Mouse (Mus musculus) CD8-positive naive resting alpha-beta T cell, adult 57 days (primary cell): ENCODE measurements around the gene Wwc1. TPM values are rescaled to one million over a fixed set of nuclear protein-coding genes. Genes with fewer than 3 reads are reported as not detected.

Experiments
- total RNA-seq: library from RNA; stranded (reverse); gene quantifications from one replicate; pipeline ENCODE4 v1.2.4, GENCODE M21; 2023

The Wwc1 gene
- 0.80 TPM for total RNA-seq

DNA sequence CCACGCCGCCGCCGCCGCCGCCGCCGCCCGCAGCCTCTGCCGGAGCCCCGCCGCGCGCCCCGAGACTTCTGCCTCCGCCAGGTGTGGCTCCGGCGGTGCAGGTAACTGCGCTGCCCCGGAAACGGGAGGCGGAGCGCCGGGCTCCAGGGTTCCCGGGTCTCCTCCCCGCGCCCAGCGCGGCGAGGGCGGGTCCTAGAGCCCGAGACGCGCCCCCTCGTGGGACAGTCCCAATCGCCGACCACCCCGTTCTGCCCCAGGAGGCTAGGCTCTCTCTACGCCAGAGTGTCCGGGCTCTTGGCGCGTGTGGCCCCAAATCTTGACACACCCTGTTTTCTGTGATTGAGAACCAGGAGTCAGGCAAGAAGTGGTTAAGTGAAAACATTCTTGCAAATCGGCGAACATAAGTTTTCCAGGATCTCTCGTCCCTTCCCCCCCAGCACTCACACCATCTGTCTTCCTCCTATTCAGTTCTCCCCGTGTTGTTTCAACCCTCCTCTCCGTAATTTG is at the start of gene Wwc1:
Gene Wwc1, minus strand, starts transcription at position 117 of the 507 bp plus-strand sequence.

DNA sequence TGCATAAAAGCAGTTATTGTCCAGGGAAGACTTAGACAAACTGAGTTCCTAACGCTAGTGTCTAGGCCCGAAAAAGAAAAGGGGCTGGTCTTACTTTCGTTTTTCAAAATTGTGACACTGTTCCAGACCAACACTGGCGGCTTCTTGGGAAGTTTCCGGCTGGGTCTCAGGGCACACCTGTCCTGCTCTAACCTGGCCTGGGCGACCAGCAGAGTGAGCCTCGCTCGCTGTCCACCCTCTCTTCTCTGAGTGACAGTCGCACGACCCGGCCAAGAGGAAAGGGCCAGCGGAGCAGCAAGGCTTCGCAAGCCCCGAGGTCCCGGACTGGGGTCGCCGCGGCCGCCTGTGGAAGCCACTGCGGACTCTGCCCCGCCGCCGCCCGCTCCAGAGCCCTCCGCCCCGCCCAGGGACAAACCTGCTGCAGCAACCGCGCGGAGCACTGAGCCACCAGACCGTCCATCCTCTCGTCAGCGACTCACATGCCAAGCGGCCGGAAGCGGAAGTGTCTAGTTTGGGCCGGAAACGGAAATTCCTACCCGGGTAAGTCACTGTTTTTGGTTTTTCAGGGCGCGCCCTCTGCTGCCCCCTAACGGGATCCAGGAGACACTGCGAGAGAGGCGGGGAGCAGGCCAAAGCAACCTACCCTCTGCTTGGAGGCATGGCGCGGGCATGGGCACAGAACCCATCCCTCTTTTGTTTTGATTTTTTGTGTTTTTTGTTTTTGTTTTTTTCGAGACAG is 146.1 kb downstream of the Wwc1 start, which contains the start of gene Rars:
Gene Rars, minus strand, starts transcription at position 485 of the 739 bp plus-strand sequence.

GRCm38 (mm10) chr11:35798874-35799273 is 181.5 kb downstream of the Wwc1 start, which contains the start of gene Fbll1:
Gene Fbll1 (minus strand): TSS chr11:35798884.

Other genes with a start within 250 kb of the Wwc1 start
- 19.1 TPM for gene Pank3, start 211.0 kb downstream of the Wwc1 start, total RNA-seq
- not detected for gene Fbll1, start 181.6 kb downstream of the Wwc1 start, total RNA-seq
- 59.6 TPM for gene Rars, start 146.0 kb downstream of the Wwc1 start, total RNA-seq